Mouse (Mus musculus): ENCODE data around the gene Znhit3. TPM values are rescaled to one million over a fixed set of nuclear protein-coding genes. Genes with fewer than 3 reads are reported as not detected.

Znhit3 gene
- polyA plus RNA-seq, 2 experiments: 35.0 to 60.7 TPM

DNA sequence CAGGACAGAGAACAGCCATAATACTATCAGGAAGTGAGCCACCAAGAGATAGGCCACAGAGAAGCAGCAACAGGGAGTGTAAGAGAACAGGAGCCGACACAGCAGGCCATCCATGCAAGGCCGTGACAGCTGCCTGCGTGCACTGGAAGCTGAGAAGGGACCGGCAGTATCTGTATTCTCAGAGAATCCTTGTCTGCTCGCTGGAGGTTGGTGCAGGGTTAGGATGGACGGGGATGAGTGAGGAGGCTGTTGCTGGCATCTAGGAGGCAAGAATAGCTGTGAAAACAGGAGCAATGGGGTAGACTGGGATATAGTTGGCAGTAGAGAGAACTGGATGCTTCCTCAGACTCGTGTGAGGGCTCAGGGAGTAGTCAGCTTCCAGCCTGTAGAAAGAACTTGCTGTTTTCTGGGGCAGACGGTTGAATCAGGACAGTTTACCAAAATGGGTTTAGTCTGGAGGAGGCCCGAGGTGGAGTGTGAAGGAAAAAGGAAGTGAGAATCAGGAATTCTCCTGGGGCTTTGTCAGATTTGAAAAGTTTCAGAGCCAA lies 11.5 kb downstream of the Znhit3 start:
- TF ChIP-seq POLR2A (IDR thresholded peaks at IDR 0.05; ENCODE audit: borderline replicate concordance, extremely low read depth, insufficient read depth, insufficient read length): no peak
- Histone ChIP-seq H3K4me3 (replicated peaks; ENCODE audit: low read length) (no peak overlapping the region), H3K36me3 (ENCODE audit: control insufficient read depth, insufficient read depth, low read length) (peaks cover 96% of the 10 kb centered on the region), H3K4me1 (ENCODE audit: control insufficient read depth, insufficient read depth, low read length) (no peaks in the 10 kb centered on the region), H3K27me3 (ENCODE audit: control insufficient read depth, insufficient read depth, low read length) (no peaks in the 10 kb centered on the region), H3K27ac (replicated peaks; ENCODE audit: low read depth, low read length) (no peak overlapping the region), H3K9me3 (ENCODE audit: control insufficient read depth, low read length) (no peaks in the 10 kb centered on the region), H3K4me2 (replicated peaks; ENCODE audit: low read depth, low read length, severe bottlenecking) (no peak overlapping the region), H3K9ac (ENCODE audit: low read depth, low read length, severe bottlenecking) (no peak overlapping the region)
- WGBS: 81% methylated on average over 9 of the region's 9 CpGs
- no peak for DNase-seq (ENCODE audit: low spot score)
- ATAC-seq (ENCODE audit: low FRiP score, low read depth): no peak

DNA sequence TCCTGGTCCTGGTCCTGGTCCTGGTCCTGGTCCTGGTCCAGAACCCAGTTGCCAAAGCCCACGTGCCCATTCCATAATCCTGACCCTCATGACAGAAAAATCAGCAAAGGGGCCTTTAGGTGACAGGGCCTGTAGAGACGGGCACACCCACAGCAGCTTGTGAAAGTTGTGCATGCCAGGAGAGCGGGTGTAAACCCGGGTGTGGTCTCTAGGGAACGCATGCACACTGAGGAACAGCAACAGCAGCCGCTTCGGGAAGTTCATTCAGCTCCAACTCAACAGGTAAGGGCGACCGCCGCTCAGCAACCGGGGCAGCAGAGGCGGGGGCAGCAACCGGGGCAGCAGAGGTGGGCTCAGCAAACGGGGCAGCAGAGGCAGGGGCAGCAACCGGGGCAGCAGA lies 23.1 kb downstream of the Znhit3 start:
- WGBS: 93% methylated on average over 15 of the region's 15 CpGs
- TF ChIP-seq POLR2A (IDR thresholded peaks at IDR 0.05; ENCODE audit: borderline replicate concordance, extremely low read depth, insufficient read depth, insufficient read length): no peak
- peaks cover 74% of the 10 kb centered on the region for H3K36me3 ChIP-seq (ENCODE audit: control insufficient read depth, insufficient read depth, low read length)

DNA sequence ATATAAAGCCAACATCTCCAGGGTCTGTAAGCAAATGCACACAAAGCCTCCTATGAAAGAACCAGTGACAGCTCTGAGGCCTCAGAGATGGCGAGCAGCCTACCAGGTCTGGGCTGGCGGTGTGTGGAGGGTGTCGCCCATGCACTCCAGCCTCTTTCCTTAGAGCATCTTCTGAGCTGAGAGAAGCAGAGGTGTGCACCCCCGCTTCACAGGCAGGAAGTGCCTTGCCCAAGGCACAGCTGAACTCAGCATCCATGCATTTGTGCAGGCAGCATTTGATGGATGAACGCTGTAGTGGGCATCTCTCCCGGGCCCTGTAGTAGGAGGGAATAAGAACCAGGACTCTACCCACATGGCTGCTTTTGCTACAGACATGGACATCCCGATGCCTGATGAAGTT lies 24.5 kb downstream of the Znhit3 start:
- 89% methylated on average over 7 of the region's 7 CpGs for WGBS
- Histone ChIP-seq H3K27ac (replicated peaks; ENCODE audit: low read depth, low read length) (no peak overlapping the region), H3K27me3 (ENCODE audit: control insufficient read depth, insufficient read depth, low read length) (no peaks in the 10 kb centered on the region), H3K36me3 (ENCODE audit: control insufficient read depth, insufficient read depth, low read length) (peaks cover 81% of the 10 kb centered on the region), H3K4me2 (replicated peaks; ENCODE audit: low read depth, low read length, severe bottlenecking) (no peak overlapping the region), H3K9ac (ENCODE audit: low read depth, low read length, severe bottlenecking) (no peak overlapping the region), H3K4me3 (replicated peaks; ENCODE audit: low read length) (no peak overlapping the region), H3K4me1 (ENCODE audit: control insufficient read depth, insufficient read depth, low read length) (no peaks in the 10 kb centered on the region), H3K9me3 (ENCODE audit: control insufficient read depth, low read length) (no peaks in the 10 kb centered on the region)
- DNase-seq (ENCODE audit: low spot score): no peak
- TF ChIP-seq POLR2A (IDR thresholded peaks at IDR 0.05; ENCODE audit: borderline replicate concordance, extremely low read depth, insufficient read depth, insufficient read length): no peak
- ATAC-seq (ENCODE audit: low FRiP score, low read depth): no peak

More for the DNA sequence above, 23.1 kb downstream of the Znhit3 start:
- Histone ChIP-seq H3K4me2 (replicated peaks; ENCODE audit: low read depth, low read length, severe bottlenecking) (no peak overlapping the region), H3K9me3 (ENCODE audit: control insufficient read depth, low read length) (no peaks in the 10 kb centered on the region), H3K27me3 (ENCODE audit: control insufficient read depth, insufficient read depth, low read length) (no peaks in the 10 kb centered on the region), H3K9ac (ENCODE audit: low read depth, low read length, severe bottlenecking) (no peak overlapping the region), H3K4me3 (replicated peaks; ENCODE audit: low read length) (no peak overlapping the region), H3K27ac (replicated peaks; ENCODE audit: low read depth, low read length) (no peak overlapping the region), H3K4me1 (ENCODE audit: control insufficient read depth, insufficient read depth, low read length) (no peaks in the 10 kb centered on the region)
- no peak for ATAC-seq (ENCODE audit: low FRiP score, low read depth)
- DNase-seq (ENCODE audit: low spot score): no peak

DNA sequence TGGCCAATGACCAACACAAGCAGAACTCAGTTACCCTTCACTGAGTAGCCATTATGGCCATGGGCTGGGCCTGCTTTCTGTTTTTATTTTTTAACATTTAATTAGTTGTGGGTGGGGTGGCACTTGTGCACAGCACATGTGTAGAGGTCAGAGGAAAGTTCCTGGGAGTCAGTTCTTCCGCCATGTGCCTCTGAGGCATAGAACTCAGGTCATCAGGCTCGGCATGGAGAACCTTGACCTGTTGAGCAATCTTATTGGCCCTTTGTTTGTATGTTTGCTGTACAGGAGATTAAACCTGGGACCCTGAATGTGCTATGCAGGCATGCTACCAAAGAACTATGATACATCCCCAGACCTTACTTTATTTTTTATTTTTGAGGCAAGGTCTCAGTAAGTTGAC lies 26.7 kb downstream of the Znhit3 start:
- no peak overlapping the region for H3K9ac ChIP-seq (ENCODE audit: low read depth, low read length, severe bottlenecking)
- H3K27ac ChIP-seq (replicated peaks; ENCODE audit: low read depth, low read length): no peak overlapping the region
- TF ChIP-seq POLR2A (IDR thresholded peaks at IDR 0.05; ENCODE audit: borderline replicate concordance, extremely low read depth, insufficient read depth, insufficient read length): no peak
- no peaks in the 10 kb centered on the region for H3K9me3 ChIP-seq (ENCODE audit: control insufficient read depth, low read length)
- H3K4me1 ChIP-seq (ENCODE audit: control insufficient read depth, insufficient read depth, low read length): no peaks in the 10 kb centered on the region
- peaks cover 78% of the 10 kb centered on the region for H3K36me3 ChIP-seq (ENCODE audit: control insufficient read depth, insufficient read depth, low read length)
- no peak overlapping the region for H3K4me2 ChIP-seq (replicated peaks; ENCODE audit: low read depth, low read length, severe bottlenecking)
- H3K4me3 ChIP-seq (replicated peaks; ENCODE audit: low read length): no peak overlapping the region
- ATAC-seq (ENCODE audit: low FRiP score, low read depth): no peak
- 92% methylated on average over 2 of the region's 2 CpGs for WGBS
- no peak for DNase-seq (ENCODE audit: low spot score)
- no peaks in the 10 kb centered on the region for H3K27me3 ChIP-seq (ENCODE audit: control insufficient read depth, insufficient read depth, low read length)

DNA sequence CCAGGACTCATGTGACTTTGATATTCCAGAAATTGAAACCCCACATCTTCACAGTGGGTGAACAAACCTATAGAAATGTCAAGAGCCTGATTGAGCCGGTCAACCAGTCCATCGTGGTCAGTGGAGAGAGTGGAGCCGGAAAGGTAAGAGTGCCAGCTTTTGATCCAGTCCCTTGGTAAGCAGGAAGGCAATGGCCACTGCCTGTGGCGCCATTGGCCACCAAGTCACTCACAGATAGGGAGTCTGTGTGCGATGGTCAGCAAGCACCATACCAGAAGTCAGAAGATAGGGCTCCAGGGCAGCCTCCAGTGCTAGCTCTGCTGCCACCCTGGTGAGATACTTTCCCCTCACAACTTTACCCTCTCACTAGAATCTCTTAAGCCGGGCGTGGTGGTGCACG lies 28.1 kb downstream of the Znhit3 start:
- WGBS: 96% methylated on average over 8 of the region's 8 CpGs
- H3K4me3 ChIP-seq (replicated peaks; ENCODE audit: low read length): no peak overlapping the region
- no peaks in the 10 kb centered on the region for H3K9me3 ChIP-seq (ENCODE audit: control insufficient read depth, low read length)

More for the DNA sequence above, 28.1 kb downstream of the Znhit3 start:
- Histone ChIP-seq H3K4me1 (ENCODE audit: control insufficient read depth, insufficient read depth, low read length) (no peaks in the 10 kb centered on the region), H3K9ac (ENCODE audit: low read depth, low read length, severe bottlenecking) (no peak overlapping the region), H3K36me3 (ENCODE audit: control insufficient read depth, insufficient read depth, low read length) (peaks cover 74% of the 10 kb centered on the region), H3K4me2 (replicated peaks; ENCODE audit: low read depth, low read length, severe bottlenecking) (no peak overlapping the region), H3K27ac (replicated peaks; ENCODE audit: low read depth, low read length) (no peak overlapping the region), H3K27me3 (ENCODE audit: control insufficient read depth, insufficient read depth, low read length) (no peaks in the 10 kb centered on the region)
- no peak for ATAC-seq (ENCODE audit: low FRiP score, low read depth)
- no peak for DNase-seq (ENCODE audit: low spot score)
- TF ChIP-seq POLR2A (IDR thresholded peaks at IDR 0.05; ENCODE audit: borderline replicate concordance, extremely low read depth, insufficient read depth, insufficient read length): no peak

Data from limb, embryonic 14.5 days (tissue).